Mouse (Mus musculus) G1E (cell line): Measurements from ENCODE around the gene Uspl1. TPM values are rescaled to one million over a fixed set of nuclear protein-coding genes. Genes with fewer than 3 reads are reported as not detected.

ENCODE experiments used
- ATAC-seq: 2 replicates; pipeline ENCODE4 v1.8.0; 2016; ENCODE audit warnings: mild to moderate bottlenecking; ENCODE audit not compliant: insufficient number of reproducible peaks, poor library complexity, low FRiP score, severe bottlenecking; ENCODE audit errors: extremely low read depth
- DNase-seq: peaks from one replicate; pipeline ENCODE4 v3.0.0; 2012; ENCODE audit warnings: low spot score
- H3K27me3 ChIP-seq: 2 replicates; pipeline ENCODE4 v1.6.1; 2012; ENCODE audit warnings: mild to moderate bottlenecking, low read length, inconsistent platforms; ENCODE audit not compliant: insufficient read depth
- H3K36me3 ChIP-seq: replicated peaks from 2 replicates; pipeline ENCODE3; 2012; ENCODE audit warnings: mild to moderate bottlenecking, inconsistent platforms
- H3K4me1 ChIP-seq: 2 replicates; pipeline ENCODE4 v1.6.1; 2012; ENCODE audit warnings: low read depth, low read length, inconsistent platforms, mixed read lengths; ENCODE audit not compliant: insufficient read depth
- H3K4me3 ChIP-seq: 2 replicates; pipeline ENCODE4 v1.5.1; 2012; ENCODE audit warnings: low read depth, mild to moderate bottlenecking, inconsistent platforms, low read length, moderate library complexity, mixed read lengths
- H3K9me3 ChIP-seq: replicated peaks from 2 replicates; pipeline ENCODE4 v1.6.1; 2012; ENCODE audit warnings: inconsistent platforms
- CTCF ChIP-seq: IDR thresholded peaks from 2 replicates; pipeline ENCODE4 v1.5.1; 2012; ENCODE audit warnings: low read depth, low read length, inconsistent platforms, mixed read lengths
- GATA1 ChIP-seq: IDR thresholded peaks from 2 replicates; pipeline ENCODE4 v1.6.1; 2012; ENCODE audit warnings: borderline replicate concordance, low read length, inconsistent platforms, mixed read lengths
- GATA2 ChIP-seq: IDR thresholded peaks from 2 replicates; pipeline ENCODE4 v1.6.1; 2012; ENCODE audit warnings: low read depth, low read length, inconsistent platforms, borderline replicate concordance
- POLR2AphosphoS5 ChIP-seq: IDR thresholded peaks from 2 replicates; pipeline ENCODE4 v1.6.1; 2012; ENCODE audit warnings: low read depth, low read length, inconsistent platforms; ENCODE audit not compliant: insufficient replicate concordance
- TAL1 ChIP-seq: conservative IDR thresholded peaks from 2 replicates; pipeline ENCODE4 v1.6.1; 2012; ENCODE audit warnings: low read depth, low read length, inconsistent platforms, mixed read lengths
- polyA plus RNA-seq: library from polyadenylated mRNA; stranded (reverse); fragments of >175 nt; gene quantifications from 2 replicates; pipeline ENCODE4 v1.2.3, GENCODE M21; 2012
- total RNA-seq, 2 experiments: library from RNA; stranded (forward) in 1 of 2; stranded (reverse) in 1 of 2; fragments of 200-1000 nt in 1 of 2; fragments of >200 nt in 1 of 2; fragmentation: Nextera tagmentation in 1 of 2; gene quantifications; 2 replicates each; pipeline ENCODE4 v1.2.3; 2014 to 2017

The Uspl1 gene
- total and polyA plus RNA-seq, 3 experiments, result 4.9 to 115 (median 69.2) TPM

DNA sequence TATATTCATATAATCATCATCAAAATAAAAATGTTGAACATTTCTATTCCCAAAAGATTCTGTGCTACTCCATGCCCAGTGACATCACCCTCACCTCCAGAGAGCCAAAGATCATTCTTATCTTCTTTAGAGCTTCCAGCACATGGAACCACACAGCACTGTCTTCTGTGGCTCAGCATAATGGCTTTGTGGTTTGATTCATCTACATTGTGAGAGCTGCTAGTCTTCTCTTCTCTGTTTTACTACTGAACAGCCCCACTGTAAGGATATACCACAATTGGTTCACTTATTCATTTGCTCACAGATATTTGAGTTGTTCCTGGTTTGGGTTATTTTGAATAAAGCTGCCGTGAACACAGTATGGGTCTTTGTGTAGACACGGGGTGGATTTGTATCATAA is 71.4 kb downstream of the Uspl1 start:
- DNase-seq (no peak), ATAC-seq (no peak)
- H3K27me3 ChIP-seq, result peaks cover 5% of the 10 kb centered on the region
- TF ChIP-seq GATA2 (no peak), TAL1 (no peak), POLR2AphosphoS5 (no peak), CTCF (no peak), GATA1 (no peak)
- H3K9me3 ChIP-seq, result no peaks in the 10 kb centered on the region
- H3K4me3 ChIP-seq, result no peak overlapping the region
- no peaks in the 10 kb centered on the region for H3K36me3 ChIP-seq
- peaks cover 18% of the 10 kb centered on the region for H3K4me1 ChIP-seq

DNA sequence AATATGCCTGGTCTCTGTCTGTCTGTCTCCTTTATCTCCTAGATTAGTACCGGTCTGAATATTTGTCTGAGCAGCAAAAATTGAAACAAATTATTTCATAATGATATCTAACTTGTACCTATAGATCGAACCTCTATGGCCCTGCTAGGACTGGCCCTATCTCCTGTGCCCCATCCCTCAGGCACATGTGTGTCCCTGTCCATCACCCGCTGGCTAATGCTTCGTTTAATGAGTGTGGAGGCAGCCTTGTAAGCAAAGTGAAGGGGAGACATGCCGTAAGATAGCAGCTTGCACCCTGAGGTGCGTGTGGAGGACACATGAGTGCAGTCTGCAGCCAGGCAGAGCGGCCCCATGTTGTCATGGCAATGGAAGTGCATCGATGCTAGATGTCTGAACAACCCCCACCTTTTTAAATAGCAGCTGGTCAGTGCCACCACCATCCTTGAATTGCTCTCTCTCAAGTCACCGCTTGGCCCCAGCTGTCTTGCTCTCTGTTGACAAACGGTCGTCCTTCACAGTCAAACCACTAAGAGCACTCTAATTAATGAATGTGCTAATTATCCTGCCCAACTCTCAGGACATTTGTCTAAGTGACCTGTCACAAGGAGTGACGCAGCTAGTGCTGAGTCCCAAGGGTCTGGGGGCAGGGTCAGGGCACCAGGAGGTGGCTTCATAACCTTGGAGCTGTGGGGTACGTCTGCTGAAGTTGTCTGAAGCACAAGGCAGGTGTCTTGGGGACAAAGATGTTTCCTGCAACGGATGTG is 73.5 kb downstream of the Uspl1 start:
- Histone ChIP-seq H3K27me3 (peaks cover 5% of the 10 kb centered on the region), H3K36me3 (no peaks in the 10 kb centered on the region), H3K4me1 (peaks cover 18% of the 10 kb centered on the region), H3K4me3 (no peak overlapping the region), H3K9me3 (no peaks in the 10 kb centered on the region)
- DNase-seq, result no peak
- no peak for ATAC-seq
- TF ChIP-seq GATA1 (no peak), GATA2 (no peak), TAL1 (no peak), POLR2AphosphoS5 (no peak), CTCF (no peak)

DNA sequence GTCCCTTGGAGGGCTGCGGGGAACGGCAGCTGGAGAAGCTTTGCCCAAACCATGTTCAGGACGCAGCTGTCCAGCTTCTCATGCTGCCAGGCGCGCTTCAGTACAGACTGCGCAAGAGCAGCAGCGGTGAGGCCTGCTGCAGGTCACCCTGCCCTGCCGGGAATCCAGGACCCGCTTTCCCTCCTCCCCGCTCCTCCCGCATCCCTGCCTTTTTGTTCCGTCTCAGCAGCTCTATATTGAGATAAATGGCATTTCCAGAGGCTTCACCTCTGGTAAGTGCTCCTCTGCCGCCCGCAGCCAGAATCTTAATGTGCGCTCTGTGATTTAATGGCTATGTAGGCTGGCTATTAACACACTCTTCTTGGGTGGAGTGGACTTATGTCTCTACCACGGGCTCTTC is 74.9 kb downstream of the Uspl1 start:
- TF ChIP-seq GATA1 (no peak), TAL1 (no peak), CTCF (no peak), POLR2AphosphoS5 (no peak), GATA2 (no peak)
- ATAC-seq, result no peak
- H3K4me3 ChIP-seq, result no peak overlapping the region
- DNase-seq, result no peak
- no peaks in the 10 kb centered on the region for H3K9me3 ChIP-seq
- H3K27me3 ChIP-seq, result peaks cover 5% of the 10 kb centered on the region
- H3K36me3 ChIP-seq, result no peaks in the 10 kb centered on the region
- peaks cover 16% of the 10 kb centered on the region for H3K4me1 ChIP-seq

DNA sequence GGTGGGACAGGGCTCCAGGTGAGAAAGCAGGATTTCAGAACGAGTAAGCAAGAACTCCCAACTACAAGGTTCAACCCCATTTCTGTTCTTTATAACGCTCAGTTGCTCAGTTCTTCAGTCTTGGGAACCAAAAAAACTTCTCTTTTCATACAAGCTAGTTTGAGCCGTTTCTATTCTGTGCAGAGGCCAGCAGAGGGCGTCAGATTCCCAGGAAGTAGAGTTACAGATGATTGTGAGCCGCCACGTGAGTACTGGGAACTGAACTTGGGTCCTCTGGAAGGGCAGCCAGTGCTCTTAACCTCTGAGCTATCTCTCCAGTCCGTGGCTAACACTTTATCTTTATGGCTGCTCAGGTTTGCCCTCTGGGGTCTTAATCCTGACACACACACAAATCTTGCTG is 77.3 kb downstream of the Uspl1 start:
- no peak for ATAC-seq
- Histone ChIP-seq H3K9me3 (no peaks in the 10 kb centered on the region), H3K27me3 (peaks cover 5% of the 10 kb centered on the region), H3K4me3 (no peak overlapping the region), H3K4me1 (peaks cover 29% of the 10 kb centered on the region), H3K36me3 (no peaks in the 10 kb centered on the region)
- TF ChIP-seq CTCF (no peak), GATA2 (no peak), GATA1 (no peak), POLR2AphosphoS5 (no peak), TAL1 (no peak)
- no peak for DNase-seq

DNA sequence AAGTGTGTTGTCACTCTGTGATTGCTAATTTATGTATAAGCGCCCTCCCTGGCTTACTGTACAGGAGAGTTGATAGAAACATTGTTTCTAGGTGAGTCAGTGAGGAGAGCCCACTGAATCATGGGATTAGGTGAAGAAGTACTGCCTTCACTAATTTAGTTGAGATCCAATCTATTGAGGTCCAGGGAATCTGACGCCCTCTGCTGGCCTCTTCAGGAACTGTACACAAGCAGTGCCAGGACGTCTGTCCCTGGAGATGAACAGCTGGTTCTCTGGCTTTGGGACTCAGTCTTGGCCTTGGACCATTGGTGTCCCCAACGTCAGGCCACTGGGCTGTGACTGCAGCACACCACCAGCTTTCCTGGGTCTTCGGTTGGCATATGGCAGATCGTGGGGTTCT is 77.7 kb downstream of the Uspl1 start:
- no peaks in the 10 kb centered on the region for H3K9me3 ChIP-seq
- no peak for ATAC-seq
- DNase-seq, result no peak
- TF ChIP-seq CTCF, result peak; percentile 57; the same call in 1 of the 2 replicates
- TF ChIP-seq GATA1, result no peak
- no peak overlapping the region for H3K4me3 ChIP-seq
- H3K4me1 ChIP-seq, result peaks cover 32% of the 10 kb centered on the region
- peaks cover 7% of the 10 kb centered on the region for H3K27me3 ChIP-seq
- H3K36me3 ChIP-seq, result no peaks in the 10 kb centered on the region

DNA sequence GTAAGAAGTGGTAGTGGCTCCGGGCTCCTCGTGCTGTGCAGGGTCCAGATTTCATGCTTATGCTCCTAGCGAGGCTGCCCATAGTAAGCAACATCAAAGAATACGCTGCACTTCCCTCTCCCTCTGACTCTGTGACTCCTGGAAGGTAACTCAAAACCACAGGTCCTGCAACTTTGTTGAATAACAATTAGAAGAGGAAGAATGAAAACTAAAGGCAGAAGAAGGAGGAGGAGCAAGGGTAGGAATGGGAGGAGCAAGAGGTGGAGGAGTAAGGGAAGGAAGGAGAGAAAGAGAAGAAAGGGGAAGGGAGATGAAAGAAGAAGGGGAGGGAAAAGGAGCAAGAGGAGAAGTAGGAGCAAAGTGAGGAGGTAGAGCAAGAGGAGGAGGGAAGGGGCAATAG is 80.3 kb downstream of the Uspl1 start, which contains the start of gene Alox5ap:
Gene Alox5ap (plus strand): TSS at position 363 of the 400 bp plus-strand sequence.
- no peak for DNase-seq
- ATAC-seq, result no peak

More for the DNA sequence above, 80.3 kb downstream of the Uspl1 start, which contains the start of gene Alox5ap:
- no peak for TF ChIP-seq GATA2
- TF ChIP-seq TAL1, result no peak
- no peak for TF ChIP-seq CTCF
- TF ChIP-seq POLR2AphosphoS5, result no peak
- TF ChIP-seq GATA1, result no peak
- peaks cover 4% of the 10 kb centered on the region for H3K36me3 ChIP-seq
- H3K4me1 ChIP-seq, result peaks cover 38% of the 10 kb centered on the region
- no peaks in the 10 kb centered on the region for H3K9me3 ChIP-seq
- peak within 1 kb of the TSS; percentile 65 for H3K4me3 ChIP-seq
- H3K27me3 ChIP-seq, result peaks cover 2% of the 10 kb centered on the region; the same call in 1 of the 2 replicates
